Mouse (Mus musculus) granulocyte monocyte progenitor cell, adult 5-6 weeks (primary cell): ENCODE data around the gene Lrrtm4. TPM values are rescaled to one million over a fixed set of nuclear protein-coding genes. Genes with fewer than 3 reads are reported as not detected.
A peak's percentile ranks its signal among the peaks of the same experiment; 100 is the strongest.

Source experiments
- ATAC-seq: replicated peaks from 2 replicates; pipeline ENCODE4 v1.8.0; 2016; ENCODE audit warnings: mild to moderate bottlenecking, moderate TSS enrichment, inconsistent platforms; ENCODE audit not compliant: poor library complexity, severe bottlenecking
- total RNA-seq, 2 experiments: library from RNA; stranded (forward) in 1 of 2; stranded (reverse) in 1 of 2; fragments of 200-712, 200-1000 nt in 1 of 2; fragments of >200 nt in 1 of 2; fragmentation: Nextera tagmentation in 1 of 2; gene quantifications; 2 replicates each; pipeline ENCODE4 v1.2.3; 2014 to 2017

Lrrtm4 gene
- total RNA-seq (2014; fragmentation: Nextera tagmentation) (not detected in 2 replicates), total RNA-seq (2017) (not detected in 2 replicates)

- ATAC-seq, result no peak
Measured at GRCm38 (mm10) chr6:80018765-80019164, at the start of gene Lrrtm4. Gene Lrrtm4 (plus strand): TSS chr6:80018877.

- no peak for ATAC-seq
Measured at GRCm38 (mm10) chr6:80019189-80019860, 648 bp downstream of the Lrrtm4 start.

GRCm38 (mm10) chr6:80019861-80020230 lies 1.2 kb downstream of the Lrrtm4 start:
- ATAC-seq, result no peak; the same call in 1 of the 2 replicates

- ATAC-seq, result no peak
Measured at GRCm38 (mm10) chr6:80056849-80057248, 38.2 kb downstream of the Lrrtm4 start.

GRCm38 (mm10) chr6:80078001-80078400 lies 59.3 kb downstream of the Lrrtm4 start:
- no peak for ATAC-seq

- no peak for ATAC-seq
Measured at GRCm38 (mm10) chr6:80079290-80079689, 60.6 kb downstream of the Lrrtm4 start.

GRCm38 (mm10) chr6:80094909-80095308 lies 76.2 kb downstream of the Lrrtm4 start:
- no peak for ATAC-seq

GRCm38 (mm10) chr6:80105343-80105742 lies 86.7 kb downstream of the Lrrtm4 start:
- ATAC-seq, result no peak

- ATAC-seq, result no peak
Measured at GRCm38 (mm10) chr6:80105843-80106242, 87.2 kb downstream of the Lrrtm4 start.

- no peak for ATAC-seq
Measured at GRCm38 (mm10) chr6:80126419-80126818, 107.7 kb downstream of the Lrrtm4 start.

GRCm38 (mm10) chr6:80162585-80162984 lies 143.9 kb downstream of the Lrrtm4 start:
- ATAC-seq, result no peak

GRCm38 (mm10) chr6:80181916-80182315 lies 163.2 kb downstream of the Lrrtm4 start:
- no peak for ATAC-seq

- no peak for ATAC-seq
Measured at GRCm38 (mm10) chr6:80182353-80182752, 163.7 kb downstream of the Lrrtm4 start.

- no peak for ATAC-seq
Measured at GRCm38 (mm10) chr6:80185489-80186113, 166.9 kb downstream of the Lrrtm4 start.

- ATAC-seq, result no peak
Measured at GRCm38 (mm10) chr6:80186791-80187190, 168.1 kb downstream of the Lrrtm4 start.

GRCm38 (mm10) chr6:80209476-80209875 lies 190.8 kb downstream of the Lrrtm4 start:
- ATAC-seq, result no peak

GRCm38 (mm10) chr6:80210281-80210680 lies 191.6 kb downstream of the Lrrtm4 start:
- no peak for ATAC-seq

- peak; percentile 71 for ATAC-seq
Measured at GRCm38 (mm10) chr6:80261595-80261994, 242.9 kb downstream of the Lrrtm4 start.

GRCm38 (mm10) chr6:80263972-80264371 lies 245.3 kb downstream of the Lrrtm4 start:
- ATAC-seq, result no peak

GRCm38 (mm10) chr6:80264584-80264983 lies 245.9 kb downstream of the Lrrtm4 start:
- ATAC-seq, result no peak

- ATAC-seq, result no peak
Measured at GRCm38 (mm10) chr6:80265746-80266145, 247.1 kb downstream of the Lrrtm4 start.

- ATAC-seq, result no peak
Measured at GRCm38 (mm10) chr6:80286968-80287367, 268.3 kb downstream of the Lrrtm4 start.
